12 mouse cellular contexts compared by ENCODE assay signal in the genomic region with DNA sequence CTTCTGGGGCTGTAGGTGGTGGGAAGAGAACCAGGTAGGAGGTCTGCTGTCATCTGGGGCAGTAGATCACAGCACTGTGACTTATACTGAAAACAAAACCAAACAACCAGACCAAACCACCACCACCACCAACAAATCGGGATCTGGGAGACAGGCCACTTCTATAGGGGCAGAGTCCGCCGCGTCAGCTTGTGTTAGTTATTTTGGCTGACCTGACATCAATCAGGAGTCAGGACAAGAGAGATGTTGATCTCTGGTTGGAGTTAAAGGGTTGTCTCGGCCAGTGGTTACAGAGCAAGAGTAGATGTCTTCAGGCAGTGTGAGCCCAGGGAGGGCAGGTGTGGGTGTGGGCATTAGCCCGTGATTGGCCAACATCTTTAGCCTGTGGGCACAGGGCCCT. TPM values are rescaled to one million over a fixed set of nuclear protein-coding genes. Genes with fewer than 3 reads are reported as not detected.
A peak's percentile ranks its signal among the peaks of the same experiment; 100 is the strongest.
DNase-seq lines count a peak whose midpoint lies in the region; ATAC-seq and TF ChIP-seq lines count a peak whose summit lies in the region.
"Had no signal": no experiment of that assay in that cellular context is flagged by ENCODE, and none has a peak within 500 bp of the region (broad histone marks: within the 10 kb centered on the region; RNA-seq: fewer than 3 reads in every experiment).

No protein-coding gene starts in this region.

- peak overlapping the region; percentile 93 for H3K27ac ChIP-seq in heart, embryonic 15.5 days
- H3K27ac ChIP-seq in spleen, adult 2 months (ENCODE audit: insufficient read depth, low read length), result peak overlapping the region; percentile 56
- H3K27ac ChIP-seq in limb, embryonic 11.5 days (replicated peaks; ENCODE audit: low read depth, low read length), result peak overlapping the region; percentile 76
- peak overlapping the region; percentile 85 for H3K27ac ChIP-seq in stomach, postnatal 0 days (replicated peaks)
- no peak overlapping the region for H3K27ac ChIP-seq in forebrain, embryonic 15.5 days (replicated peaks)
- H3K27ac ChIP-seq: neural tube, embryonic 12.5 days had no signal

- intact Hi-C loops in heart, postnatal 25 days (cut with DNase I), result no loop called here

- peak overlapping the region; percentile 36; the same call in 1 of the 2 replicates for H3K9ac ChIP-seq in heart, embryonic 15.5 days
- no peak overlapping the region for H3K9ac ChIP-seq in limb, embryonic 11.5 days (ENCODE audit: low read length)
- 0 out of 2 replicates have a peak overlapping the region, but pooled peaks have one; percentile 2 for H3K9ac ChIP-seq in stomach, postnatal 0 days (ENCODE audit: low read length)
- no peak overlapping the region for H3K9ac ChIP-seq in forebrain, embryonic 15.5 days (replicated peaks)
- H3K9ac ChIP-seq: neural tube, embryonic 12.5 days had no signal

- TF ChIP-seq POLR2A in spleen, adult 2 months (IDR thresholded peaks at IDR 0.05; ENCODE audit: low read depth, low read length), result no peak

- no peaks in the 10 kb centered on the region; the same call in 1 of the 2 replicates for H3K36me3 ChIP-seq in heart, embryonic 15.5 days
- no peaks in the 10 kb centered on the region for H3K36me3 ChIP-seq in spleen, adult 2 months (ENCODE audit: control insufficient read depth, insufficient read depth, low read length)
- H3K36me3 ChIP-seq in limb, embryonic 11.5 days (ENCODE audit: control insufficient read depth, insufficient read depth, low read length), result no peaks in the 10 kb centered on the region
- no peaks in the 10 kb centered on the region for H3K36me3 ChIP-seq in stomach, postnatal 0 days (ENCODE audit: control insufficient read depth, insufficient read depth, low read length)
- H3K36me3 ChIP-seq in forebrain, embryonic 15.5 days, result no peaks in the 10 kb centered on the region

- H3K27me3 ChIP-seq in heart, embryonic 15.5 days, result no peaks in the 10 kb centered on the region
- H3K27me3 ChIP-seq in spleen, adult 2 months (ENCODE audit: control insufficient read depth, insufficient read depth, low read length), result no peaks in the 10 kb centered on the region
- no peaks in the 10 kb centered on the region for H3K27me3 ChIP-seq in limb, embryonic 11.5 days (ENCODE audit: control insufficient read depth, insufficient read depth, low read length)
- no peaks in the 10 kb centered on the region for H3K27me3 ChIP-seq in stomach, postnatal 0 days (ENCODE audit: control insufficient read depth, insufficient read depth, low read length)
- H3K27me3 ChIP-seq in forebrain, embryonic 15.5 days, result no peaks in the 10 kb centered on the region
- H3K27me3 ChIP-seq: neural tube, embryonic 12.5 days had no signal

- no peak for TF ChIP-seq EP300 in stomach, postnatal 0 days (optimal IDR thresholded peaks at IDR 0.05)

- 73% methylated on average over 6 of the region's 6 CpGs for WGBS in heart, embryonic 15.5 days
- WGBS in spleen, adult 2 months, result 72% methylated on average over 6 of the region's 6 CpGs
- WGBS in limb, embryonic 11.5 days, result 79% methylated on average over 6 of the region's 6 CpGs
- WGBS in stomach, postnatal 0 days, result 63% methylated on average over 6 of the region's 6 CpGs
- 93% methylated on average over 6 of the region's 6 CpGs for WGBS in forebrain, embryonic 15.5 days

- H3K4me2 ChIP-seq in heart, embryonic 15.5 days, result no peak overlapping the region
- no peak overlapping the region for H3K4me2 ChIP-seq in limb, embryonic 11.5 days (ENCODE audit: low read depth, severe bottlenecking)
- H3K4me2 ChIP-seq in stomach, postnatal 0 days (replicated peaks; ENCODE audit: low read depth), result peak overlapping the region; percentile 48; the same call in 1 of the 2 replicates
- no peak overlapping the region for H3K4me2 ChIP-seq in forebrain, embryonic 15.5 days (replicated peaks)

- no peak for TF ChIP-seq CTCF in spleen, adult 2 months (IDR thresholded peaks at IDR 0.05; ENCODE audit: extremely low read depth, insufficient read depth, insufficient read length, insufficient replicate concordance)
- TF ChIP-seq CTCF in stomach, postnatal 0 days (IDR thresholded peaks at IDR 0.05; ENCODE audit: low read depth), result no peak

- no peaks in the 10 kb centered on the region for H3K9me3 ChIP-seq in heart, embryonic 15.5 days (replicated peaks)
- no peaks in the 10 kb centered on the region for H3K9me3 ChIP-seq in limb, embryonic 11.5 days (ENCODE audit: control insufficient read depth, low read length)
- no peaks in the 10 kb centered on the region for H3K9me3 ChIP-seq in stomach, postnatal 0 days (ENCODE audit: control insufficient read depth, low read length)
- H3K9me3 ChIP-seq in forebrain, embryonic 15.5 days, result no peaks in the 10 kb centered on the region
- H3K9me3 ChIP-seq: neural tube, embryonic 12.5 days had no signal

- no peak for ATAC-seq in heart, embryonic 15.5 days (replicated peaks; ENCODE audit: insufficient number of reproducible peaks, insufficient read depth, low FRiP score, low read depth)
- no peak for ATAC-seq in limb, embryonic 11.5 days (ENCODE audit: insufficient number of reproducible peaks, low FRiP score, low TSS enrichment, low read depth)
- no peak for ATAC-seq in stomach, postnatal 0 days (ENCODE audit: low FRiP score, low TSS enrichment)
- no peak for ATAC-seq in forebrain, embryonic 15.5 days (replicated peaks)

- no peak overlapping the region for H3K4me3 ChIP-seq in heart, embryonic 15.5 days
- no peak overlapping the region for H3K4me3 ChIP-seq in spleen, adult 2 months (ENCODE audit: extremely low read depth, insufficient read depth, insufficient read length)
- no peak overlapping the region for H3K4me3 ChIP-seq in limb, embryonic 11.5 days (ENCODE audit: low read depth, low read length)
- H3K4me3 ChIP-seq in stomach, postnatal 0 days (ENCODE audit: low read depth, low read length), result no peak overlapping the region
- no peak overlapping the region for H3K4me3 ChIP-seq in forebrain, embryonic 15.5 days
- H3K4me3 ChIP-seq: neural tube, embryonic 12.5 days had no signal

- no peak for DNase-seq in heart, postnatal 25 days (ENCODE audit: low spot score)
- DNase-seq in spleen, adult 2 months (ENCODE audit: low read depth in 1 of 2, low spot score in 2 of 2), result no peak
- no peak for DNase-seq in spleen, postnatal 36 days (ENCODE audit: low spot score in 2 of 2)
- no peak for DNase-seq in limb, embryonic 11.5 days (ENCODE audit: low spot score)
- DNase-seq in stomach, postnatal 0 days (ENCODE audit: low spot score), result no peak
- DNase-seq in frontal cortex, postnatal 25 days (ENCODE audit: low spot score in 2 of 2), result no peak

- H3K4me1 ChIP-seq in heart, embryonic 15.5 days (replicated peaks), result peaks cover 55% of the 10 kb centered on the region
- H3K4me1 ChIP-seq in spleen, adult 2 months (ENCODE audit: control insufficient read depth, insufficient read depth, insufficient read length), result peaks cover 32% of the 10 kb centered on the region; the same call in 1 of the 2 replicates
- H3K4me1 ChIP-seq in limb, embryonic 11.5 days (ENCODE audit: control insufficient read depth, insufficient read depth, low read length), result peaks cover 17% of the 10 kb centered on the region
- peaks cover 10% of the 10 kb centered on the region; the same call in 1 of the 2 replicates for H3K4me1 ChIP-seq in stomach, postnatal 0 days (replicated peaks; ENCODE audit: control insufficient read depth, insufficient read depth)
- peaks cover 22% of the 10 kb centered on the region for H3K4me1 ChIP-seq in forebrain, embryonic 15.5 days

RNA-seq across cellular contexts. Expression of gene Pxn, which starts 7.9 kb away (rescaled TPM):
- polyA plus RNA-seq in heart, embryonic 15.5 days (2015; fragmentation: Nextera tagmentation; extraction: Ambion mirVana), result 33.5 and 46.2 TPM in 2 replicates
- 10 to 100 TPM; 34.4 to 39.5 TPM for total RNA-seq in heart, postnatal 25 days (2021)
- polyA plus RNA-seq in spleen, adult 2 months (2012; rRNA removed), result 63.8 and 76.1 TPM in 2 replicates
- polyA plus RNA-seq in limb, embryonic 11.5 days (2014; fragmentation: Nextera tagmentation; extraction: Ambion mirVana), result 13.5 and 17.7 TPM in 2 replicates
- polyA plus RNA-seq in stomach, postnatal 0 days (2015; fragmentation: Nextera tagmentation; extraction: Ambion mirVana), result 21.1 and 25.8 TPM in 2 replicates
- 19.1 and 19.7 TPM in 2 replicates for polyA plus RNA-seq in forebrain, embryonic 15.5 days (2015; fragmentation: Nextera tagmentation; extraction: Ambion mirVana)

RNA-seq across cellular contexts. Expression of gene Sirt4, which starts 29.8 kb away (rescaled TPM):
- polyA plus RNA-seq in heart, embryonic 15.5 days (2015; fragmentation: Nextera tagmentation; extraction: Ambion mirVana), result 20.9 TPM in 2 replicates
- 10 to 100 TPM; 16.8 to 18.5 TPM for total RNA-seq in heart, postnatal 25 days (2021)
- 19.6 and 28.2 TPM in 2 replicates for polyA plus RNA-seq in spleen, adult 2 months (2012; rRNA removed)
- 19.2 and 19.7 TPM in 2 replicates for polyA plus RNA-seq in limb, embryonic 11.5 days (2014; fragmentation: Nextera tagmentation; extraction: Ambion mirVana)
- polyA plus RNA-seq in stomach, postnatal 0 days (2015; fragmentation: Nextera tagmentation; extraction: Ambion mirVana), result 10.1 and 11.5 TPM in 2 replicates
- 34.0 and 34.2 TPM in 2 replicates for polyA plus RNA-seq in forebrain, embryonic 15.5 days (2015; fragmentation: Nextera tagmentation; extraction: Ambion mirVana)

RNA-seq across cellular contexts. Expression of gene Rplp0, which starts 44.9 kb away (rescaled TPM):
- polyA plus RNA-seq in heart, embryonic 15.5 days (2015; fragmentation: Nextera tagmentation; extraction: Ambion mirVana), result 925 and 1,001 TPM in 2 replicates
- 100 to 1,000 TPM; 651 to 667 TPM for total RNA-seq in heart, postnatal 25 days (2021)
- 2,439 and 2,476 TPM in 2 replicates for polyA plus RNA-seq in spleen, adult 2 months (2012; rRNA removed)
- polyA plus RNA-seq in limb, embryonic 11.5 days (2014; fragmentation: Nextera tagmentation; extraction: Ambion mirVana), result 1,447 and 1,526 TPM in 2 replicates
- 1,317 and 1,335 TPM in 2 replicates for polyA plus RNA-seq in stomach, postnatal 0 days (2015; fragmentation: Nextera tagmentation; extraction: Ambion mirVana)
- polyA plus RNA-seq in forebrain, embryonic 15.5 days (2015; fragmentation: Nextera tagmentation; extraction: Ambion mirVana), result 1,000 and 1,018 TPM in 2 replicates

RNA-seq across cellular contexts. Expression of gene Pla2g1b, which starts 48.3 kb away (rescaled TPM):
- polyA plus RNA-seq in heart, embryonic 15.5 days (2015; fragmentation: Nextera tagmentation; extraction: Ambion mirVana), result 0.32 and 0.52 TPM in 2 replicates
- total RNA-seq in heart, postnatal 25 days (2021), result not detected
- 284 and 435 TPM in 2 replicates for polyA plus RNA-seq in spleen, adult 2 months (2012; rRNA removed)
- polyA plus RNA-seq in limb, embryonic 11.5 days (2014; fragmentation: Nextera tagmentation; extraction: Ambion mirVana), result not detected in 2 replicates
- polyA plus RNA-seq in stomach, postnatal 0 days (2015; fragmentation: Nextera tagmentation; extraction: Ambion mirVana), result 464 and 489 TPM in 2 replicates
- polyA plus RNA-seq in forebrain, embryonic 15.5 days (2015; fragmentation: Nextera tagmentation; extraction: Ambion mirVana), result not detected in 2 replicates
- total RNA-seq: adrenal gland, postnatal 10 days; heart, adult 18-20 months; left cerebral cortex, postnatal 14 days had no signal
- polyA plus RNA-seq: neural tube, embryonic 12.5 days had no signal

RNA-seq across cellular contexts. Expression of gene Gcn1l1, which starts 50.7 kb away (rescaled TPM):
- 20.9 and 28.8 TPM in 2 replicates for polyA plus RNA-seq in heart, embryonic 15.5 days (2015; fragmentation: Nextera tagmentation; extraction: Ambion mirVana)
- 10 to 100 TPM; 38.4 to 42.8 TPM for total RNA-seq in heart, postnatal 25 days (2021)
- polyA plus RNA-seq in spleen, adult 2 months (2012; rRNA removed), result 48.3 and 61.8 TPM in 2 replicates
- polyA plus RNA-seq in limb, embryonic 11.5 days (2014; fragmentation: Nextera tagmentation; extraction: Ambion mirVana), result 39.6 and 44.5 TPM in 2 replicates
- polyA plus RNA-seq in stomach, postnatal 0 days (2015; fragmentation: Nextera tagmentation; extraction: Ambion mirVana), result 11.2 and 11.7 TPM in 2 replicates
- 43.8 and 46.1 TPM in 2 replicates for polyA plus RNA-seq in forebrain, embryonic 15.5 days (2015; fragmentation: Nextera tagmentation; extraction: Ambion mirVana)

Comparison
In these comparisons a context has a peak if more than half of its experiments do, and no peak if none do; other contexts are left out.
1. H3K9ac ChIP-seq: peak in heart, embryonic 15.5 days (single experiment) and stomach, postnatal 0 days (single experiment); none in limb, embryonic 11.5 days (single experiment) and forebrain, embryonic 15.5 days (single experiment).